Mouse (Mus musculus) heart, adult 18-20 months (tissue): ENCODE measurements around the gene Gm4881. TPM values are rescaled to one million over a fixed set of nuclear protein-coding genes. Genes with fewer than 3 reads are reported as not detected.
"Not testable (repeated sequence)": the region's sequence is repeated elsewhere in the genome, so short reads cannot be mapped to it uniquely, and the experiment has no call there.

Source experiments
- DNase-seq, 2 experiments: peaks; one replicate each; pipeline ENCODE4 v3.0.0; 2021 to 2022; ENCODE audit warnings: mixed read lengths in 1 of 2
- microRNA-seq, 2 experiments: library from miRNA; unstranded; fragments of <30 nt; microRNA quantifications; one replicate each; pipeline ENCODE4 v1.2.0; 2022
- total RNA-seq, 2 experiments: library from RNA; stranded (reverse); gene quantifications; 2 replicates each; pipeline ENCODE4 v1.2.3; 2021

Gene Gm4881
- total RNA-seq, 2 experiments from 2014 or later: not detected

DNA sequence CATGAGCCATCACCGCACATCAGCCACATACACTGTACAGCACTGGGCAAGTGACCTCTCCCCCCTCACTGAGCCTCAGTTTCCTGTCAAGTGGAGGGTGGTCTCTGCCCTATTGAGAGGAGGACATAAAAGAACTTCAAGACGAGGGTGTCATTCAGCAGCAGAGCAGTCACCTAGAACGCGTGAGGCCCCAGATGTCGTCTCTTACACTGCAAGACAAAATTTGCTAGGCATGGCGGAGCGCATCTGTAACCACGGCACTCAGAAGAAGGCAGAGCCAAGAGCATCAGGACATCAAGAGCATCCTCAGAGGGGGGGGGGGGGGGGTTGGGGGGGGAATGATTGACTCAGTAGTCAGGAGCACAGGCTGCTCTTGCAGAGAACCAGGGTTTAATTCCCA, 48.0 kb downstream of the Gm4881 start:
- no peak for DNase-seq

DNA sequence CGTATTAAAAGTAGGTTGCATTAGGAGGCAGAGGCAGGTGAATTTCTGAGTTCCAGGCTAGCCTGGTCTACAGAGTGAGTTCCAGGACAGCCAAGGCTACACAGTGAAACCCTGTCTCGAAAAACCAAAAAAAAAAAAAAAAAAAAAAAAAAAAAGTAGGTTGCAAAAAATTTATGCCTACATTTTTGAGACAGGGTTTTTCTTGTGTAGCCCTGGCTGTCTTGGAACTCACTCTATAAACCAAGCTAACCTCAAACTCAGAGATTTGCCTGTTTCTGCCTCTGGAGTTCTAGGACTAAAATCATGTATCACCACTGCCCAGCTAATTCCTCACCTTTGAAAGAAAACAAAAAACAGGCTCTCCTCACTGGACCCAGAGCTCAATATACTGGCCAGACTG, 48.5 kb downstream of the Gm4881 start:
- DNase-seq: not testable (repeated sequence)

DNA sequence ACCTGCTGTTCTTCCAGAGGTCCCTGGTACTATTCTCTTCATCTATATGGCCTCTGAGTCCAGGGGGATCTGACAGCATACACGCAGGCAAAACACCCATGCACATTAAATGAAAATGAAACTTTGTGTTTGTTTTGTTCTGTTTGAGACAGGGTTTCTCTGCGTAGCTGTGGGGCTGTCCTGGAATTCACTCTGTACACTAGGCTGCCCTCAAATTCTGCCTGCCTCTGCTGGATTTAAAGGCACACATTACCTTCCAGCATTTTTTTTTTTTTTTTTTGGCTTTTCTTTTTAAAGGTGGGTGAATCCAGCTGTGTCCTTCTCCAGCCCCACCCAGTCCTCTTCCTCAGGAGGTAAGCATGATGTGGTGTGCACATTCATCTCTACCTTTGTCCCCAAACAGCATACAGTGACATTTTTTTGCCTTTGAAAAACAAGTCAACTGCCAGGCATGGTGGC, 52.1 kb downstream of the Gm4881 start:
- no peak for DNase-seq

DNA sequence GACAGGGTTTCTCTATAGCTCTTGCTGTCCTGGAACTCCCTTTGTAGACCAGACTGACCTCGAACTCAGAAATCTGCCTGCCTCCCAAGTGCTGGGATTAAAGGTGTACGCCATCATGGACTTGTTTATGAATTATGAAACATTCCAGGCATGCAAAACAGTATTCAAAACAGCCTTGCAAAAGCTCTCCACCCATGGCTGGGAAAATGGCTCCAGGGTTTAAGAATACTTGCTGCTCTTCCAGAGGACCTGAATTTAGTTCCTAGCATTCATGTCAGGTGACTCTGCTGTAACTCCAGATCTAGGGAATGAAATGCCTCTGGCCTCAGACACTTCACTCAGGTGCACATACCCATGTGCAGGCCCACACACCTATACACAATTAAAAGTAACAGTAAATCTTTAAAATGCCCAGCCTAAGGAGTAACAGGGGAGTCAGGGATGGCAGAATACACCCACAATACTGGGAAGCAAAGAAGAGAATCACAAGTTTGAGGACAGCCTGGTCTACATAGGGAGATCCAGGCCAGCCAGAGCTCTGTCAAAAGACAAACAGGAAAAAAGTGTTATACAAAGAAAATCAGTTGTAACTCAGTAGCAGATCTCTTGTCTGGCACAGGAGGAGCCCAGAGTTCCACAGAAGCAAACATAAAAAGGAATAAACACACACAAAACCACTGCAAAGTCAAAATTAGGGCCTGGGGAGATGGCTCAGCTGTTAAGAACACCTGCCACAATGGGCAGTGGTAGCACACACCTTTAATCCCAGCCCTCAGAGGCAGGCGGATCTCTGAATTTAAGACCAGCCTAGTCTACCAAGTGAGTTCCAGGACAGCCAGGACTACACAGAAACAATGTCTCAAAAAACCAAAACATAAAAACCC, 52.8 kb downstream of the Gm4881 start:
- no peak for DNase-seq

DNA sequence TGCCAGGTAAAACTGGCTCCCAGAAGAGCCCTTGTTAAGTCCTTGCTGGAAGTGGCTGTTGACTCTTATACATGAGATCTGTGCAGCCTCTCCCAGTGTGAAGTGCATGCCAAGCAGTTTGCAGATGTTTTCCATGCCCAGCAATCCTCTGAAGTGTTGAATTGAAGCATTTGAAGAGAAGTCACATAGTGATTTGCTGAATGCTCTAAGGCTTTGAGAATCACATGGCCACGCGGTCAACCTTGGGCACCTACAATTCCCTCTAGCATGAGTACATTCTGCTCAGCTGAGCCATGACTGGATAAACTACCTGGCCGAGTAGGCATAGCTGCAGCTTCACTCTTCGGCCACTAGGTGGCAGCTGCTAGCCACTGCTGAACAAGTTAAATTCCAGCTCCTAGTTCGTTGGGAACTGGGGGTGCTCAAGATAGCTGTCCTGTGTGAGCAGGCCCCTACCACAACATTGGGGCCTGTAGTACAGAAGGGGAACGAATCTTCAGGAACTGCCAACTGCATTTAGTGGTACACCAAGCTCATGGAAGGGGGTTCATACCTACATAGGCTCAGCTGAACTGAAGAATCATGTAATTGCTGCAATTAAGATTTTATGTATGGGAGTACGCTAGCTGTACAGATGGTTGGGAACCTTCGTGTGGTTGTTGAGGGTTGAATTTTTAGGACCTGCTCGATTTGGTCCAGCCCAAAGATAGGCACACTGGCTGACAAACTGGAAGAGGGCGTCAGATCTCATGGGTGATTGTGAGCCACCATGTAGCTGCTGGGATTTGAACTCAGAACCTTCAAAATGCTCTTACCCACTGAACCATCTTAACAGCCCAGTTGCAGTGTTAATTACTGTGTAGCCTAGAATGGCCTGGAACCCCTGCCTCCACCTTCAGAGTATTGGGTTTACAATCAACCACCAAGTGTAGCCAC, 53.7 kb downstream of the Gm4881 start:
- DNase-seq: peak; percentile 75 to 84

DNA sequence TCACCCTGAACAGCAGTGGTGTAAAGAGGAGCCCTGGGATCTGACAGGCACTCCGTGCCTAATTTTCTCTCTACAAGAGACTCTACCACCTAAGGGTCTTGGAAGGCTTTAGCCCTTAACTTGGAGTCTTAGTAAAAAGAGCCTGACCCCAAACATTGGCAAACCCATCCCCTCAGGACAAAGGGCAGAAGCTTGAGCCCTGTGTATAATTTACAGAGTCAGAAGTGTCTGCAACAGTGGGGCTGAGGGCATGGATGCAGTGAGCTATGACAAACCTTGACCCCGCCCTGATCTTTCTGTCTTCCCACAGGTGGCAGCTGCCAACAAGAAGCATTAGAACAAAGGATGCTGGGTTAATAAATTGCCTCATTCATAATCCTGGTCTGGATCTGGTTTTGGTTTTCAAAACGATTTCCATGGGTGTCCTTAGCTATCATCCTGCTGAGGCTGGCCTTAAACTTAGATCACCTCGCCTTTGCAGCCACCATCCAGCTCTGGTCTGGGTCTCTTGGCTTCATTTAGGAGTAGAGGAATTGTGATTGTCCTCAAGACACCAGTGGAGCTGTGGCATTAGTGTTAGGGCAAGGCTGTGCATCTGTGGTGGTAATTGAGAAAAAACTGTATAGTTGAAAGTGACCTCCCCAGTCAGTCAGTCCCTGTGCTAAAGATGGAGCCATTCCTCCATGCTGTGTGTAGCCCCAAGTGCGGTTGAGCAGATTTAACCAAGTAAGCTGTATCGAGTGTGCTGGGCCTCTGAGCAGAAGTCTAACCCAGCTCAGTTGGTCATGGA, 54.7 kb downstream of the Gm4881 start:
- DNase-seq: no peak

DNA sequence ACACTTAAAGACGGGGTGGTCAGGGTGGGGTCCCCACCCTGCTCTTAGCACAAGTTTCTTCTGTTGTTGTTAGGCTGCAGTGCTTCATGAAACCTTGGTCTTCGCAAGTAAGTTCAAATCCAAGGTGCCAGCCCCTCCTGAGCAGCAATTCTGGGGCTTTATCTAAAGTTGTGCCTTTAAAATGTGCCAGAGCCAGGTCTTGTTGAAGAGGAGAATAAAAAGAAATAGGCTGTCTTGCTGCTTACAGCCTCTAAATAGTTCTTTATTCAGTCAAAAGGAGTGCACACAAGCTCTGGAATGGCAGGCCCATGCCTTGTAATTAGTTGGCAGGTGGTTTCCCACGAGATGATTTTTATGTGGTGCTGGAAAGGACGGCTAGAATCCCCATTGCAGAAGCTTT, 57.2 kb downstream of the Gm4881 start:
- no peak for DNase-seq

DNA sequence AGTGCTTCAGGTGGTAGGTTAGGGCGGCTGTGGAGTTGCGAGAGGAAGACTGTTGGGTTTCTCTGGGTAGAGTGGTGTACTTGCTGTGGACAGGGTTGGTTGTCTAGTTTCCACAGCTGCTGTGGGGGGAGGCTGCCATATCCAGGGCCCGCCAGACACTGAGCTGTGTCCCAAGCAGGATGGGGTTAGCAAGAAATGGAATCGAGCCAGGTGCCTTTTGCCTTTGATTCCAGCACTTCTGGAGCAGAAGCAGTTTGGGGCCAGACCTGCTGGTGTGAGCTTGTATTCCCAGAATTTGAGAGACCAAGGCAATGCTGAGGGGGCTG, 58.0 kb downstream of the Gm4881 start:
- DNase-seq: no peak

DNA sequence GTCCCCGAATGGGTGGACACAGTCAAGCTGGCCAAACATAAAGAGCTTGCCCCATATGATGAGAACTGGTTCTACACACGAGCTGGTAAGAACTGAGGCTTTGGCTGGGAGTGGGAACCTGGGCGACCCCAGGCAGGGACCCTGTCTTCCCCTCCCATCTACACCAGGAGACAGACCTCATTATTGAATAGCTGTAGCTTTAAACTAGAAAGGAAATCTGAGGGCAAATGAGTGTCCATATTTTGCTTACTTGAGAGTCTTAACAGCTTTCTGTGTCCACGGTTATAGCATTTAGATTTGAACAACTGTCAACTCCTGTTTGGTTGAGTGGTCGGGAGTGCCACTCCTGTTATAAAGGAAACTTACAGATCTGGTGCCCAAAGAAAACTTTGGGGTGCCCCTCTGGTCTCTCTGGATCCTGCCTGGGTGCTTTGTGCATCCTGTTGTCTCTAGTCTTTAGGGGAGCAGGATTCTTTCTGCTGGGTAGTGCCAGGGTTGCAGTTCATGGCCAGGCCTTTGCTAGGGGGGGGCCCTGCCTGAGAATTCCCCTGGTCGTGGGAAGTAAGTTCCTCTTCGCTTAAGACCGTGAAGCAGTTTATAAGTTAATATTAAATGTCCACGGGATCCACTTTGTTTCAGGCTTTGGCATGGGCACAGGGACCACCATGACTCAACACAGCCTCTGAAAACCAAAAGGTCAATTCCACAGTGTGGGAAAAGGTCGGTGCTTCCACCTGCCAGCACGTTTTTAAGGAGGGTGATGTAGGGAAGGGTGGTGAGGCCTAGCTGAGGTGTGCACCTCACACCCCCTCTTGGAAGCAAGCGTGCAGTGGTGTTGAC, 58.6 kb downstream of the Gm4881 start:
- DNase-seq: no peak

DNA sequence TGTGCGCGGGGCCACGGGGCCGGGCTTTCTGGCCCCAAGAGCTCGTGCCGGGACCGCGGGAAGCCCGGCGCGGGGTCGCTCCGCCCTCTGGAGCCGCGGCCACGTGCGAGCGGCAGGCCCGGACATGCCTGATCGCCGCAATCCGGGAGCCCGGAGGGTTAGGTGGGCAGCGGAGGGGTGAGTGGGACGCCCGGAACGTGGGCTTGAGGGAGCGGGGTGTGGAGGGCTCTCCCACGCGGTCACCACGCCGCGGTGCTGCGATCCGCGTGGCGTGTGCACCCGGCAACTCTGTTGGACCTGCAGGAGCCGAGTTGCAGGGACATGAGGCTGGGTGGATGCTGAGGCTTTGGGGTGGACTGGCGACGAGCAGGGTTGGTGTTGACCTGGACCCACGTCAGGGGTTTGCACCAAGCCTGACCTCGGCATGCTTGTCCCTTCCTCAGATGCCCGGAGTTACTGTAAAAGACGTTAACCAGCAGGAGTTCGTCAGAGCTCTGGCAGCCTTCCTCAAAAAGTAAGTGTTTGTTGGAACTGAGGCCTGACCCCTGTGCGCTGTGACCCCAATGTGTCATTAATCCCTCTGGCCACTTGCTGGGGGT, 59.5 kb downstream of the Gm4881 start:
- no peak for DNase-seq

DNA sequence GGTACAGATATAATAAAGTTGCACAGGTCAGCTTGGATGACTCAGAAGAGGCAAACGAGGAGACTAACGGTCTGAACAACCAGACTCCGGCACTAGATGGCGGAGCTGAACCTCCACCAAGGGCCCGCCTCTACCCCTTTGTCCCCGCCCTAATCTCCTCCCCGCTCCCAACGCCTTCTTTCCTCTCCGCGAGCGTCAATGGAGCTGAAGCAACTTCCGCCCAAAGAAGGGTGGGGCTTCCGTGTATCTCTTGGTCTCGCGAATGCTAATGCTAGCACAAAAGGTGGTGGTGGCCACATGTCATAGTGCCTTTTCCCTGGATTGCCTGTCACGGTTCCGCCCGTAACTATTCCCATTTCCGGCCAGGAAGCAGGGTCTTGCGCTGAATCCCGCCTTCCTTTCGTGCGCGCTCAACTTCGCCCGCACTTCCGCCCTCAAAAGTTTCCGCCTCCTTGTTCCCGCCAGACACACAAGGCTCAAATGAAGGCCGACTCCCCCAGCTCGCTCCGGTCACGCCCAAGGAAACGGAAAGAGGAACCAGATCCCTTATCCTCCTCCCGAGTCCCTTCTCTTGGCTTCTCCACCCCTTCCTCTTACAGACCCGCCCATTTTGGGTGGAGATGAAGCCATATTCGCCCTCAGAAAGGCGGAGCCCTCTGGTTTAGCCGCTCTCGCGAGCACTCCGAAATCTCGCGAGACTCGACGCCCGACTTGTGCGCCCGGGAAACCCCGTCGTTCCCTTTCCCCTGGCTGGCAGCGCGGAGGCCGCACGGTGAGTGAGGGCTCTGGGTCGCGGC, 60.2 kb downstream of the Gm4881 start, which contains the start of gene Rps19:
Rps19 (plus strand) TSS at position 476 of the 797 bp plus-strand sequence.
- DNase-seq: peak; percentile 99 to 100

DNA sequence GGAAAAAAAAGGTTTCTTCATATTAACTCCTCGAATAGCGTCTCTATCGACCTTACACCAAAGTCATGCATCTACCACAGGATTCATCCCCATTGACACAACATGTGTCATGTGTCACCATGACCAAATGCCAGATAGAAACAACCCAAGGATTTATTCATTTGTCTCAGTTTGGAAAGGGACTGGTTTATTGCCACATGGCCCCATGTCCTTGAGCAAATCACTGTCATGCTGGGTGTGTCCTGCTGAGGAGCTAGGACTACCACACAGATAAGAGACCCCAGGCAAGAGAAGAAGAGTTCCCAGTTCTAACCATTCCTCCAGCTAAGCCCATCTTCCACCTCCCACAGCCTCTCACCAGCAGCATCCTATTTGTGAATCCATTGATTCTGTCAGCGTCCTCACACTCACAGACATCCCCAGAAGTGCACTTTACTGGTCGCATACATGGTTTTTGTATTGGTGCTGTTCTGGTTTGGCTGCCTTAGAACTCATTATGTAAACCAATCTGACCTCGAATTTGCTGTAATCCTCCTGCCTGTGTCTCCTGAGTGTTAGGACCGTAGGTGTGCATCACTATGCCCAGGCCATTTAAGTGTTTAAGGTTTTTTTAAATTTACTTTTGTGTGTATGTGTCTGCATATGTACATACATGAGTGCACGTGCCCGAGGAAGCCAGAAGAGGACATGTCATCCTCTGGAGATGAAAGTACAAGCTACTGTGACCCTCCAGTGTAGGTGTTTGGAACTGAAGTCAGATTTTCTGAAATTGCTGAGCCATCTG, 61.7 kb downstream of the Gm4881 start:
- DNase-seq: no peak

DNA sequence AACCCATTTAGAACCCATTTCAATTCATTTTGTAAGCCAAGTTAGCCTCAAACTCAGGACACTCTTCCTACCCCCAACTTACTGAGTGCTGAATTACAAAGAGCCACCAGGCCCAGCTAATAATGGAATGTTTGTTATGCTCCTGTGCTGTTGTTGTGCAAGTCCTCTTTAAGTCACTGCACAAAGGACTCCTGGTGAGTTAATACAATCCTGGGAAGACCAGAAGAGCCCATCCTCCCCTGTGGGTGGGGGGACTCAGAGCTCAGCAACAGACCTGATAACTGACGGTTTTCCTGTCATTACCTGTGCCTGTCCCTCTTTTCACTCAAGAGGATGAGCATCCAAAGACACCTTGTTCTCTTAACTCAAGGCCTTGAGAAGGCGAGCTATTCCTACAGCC, 64.7 kb downstream of the Gm4881 start:
- no peak for DNase-seq

DNA sequence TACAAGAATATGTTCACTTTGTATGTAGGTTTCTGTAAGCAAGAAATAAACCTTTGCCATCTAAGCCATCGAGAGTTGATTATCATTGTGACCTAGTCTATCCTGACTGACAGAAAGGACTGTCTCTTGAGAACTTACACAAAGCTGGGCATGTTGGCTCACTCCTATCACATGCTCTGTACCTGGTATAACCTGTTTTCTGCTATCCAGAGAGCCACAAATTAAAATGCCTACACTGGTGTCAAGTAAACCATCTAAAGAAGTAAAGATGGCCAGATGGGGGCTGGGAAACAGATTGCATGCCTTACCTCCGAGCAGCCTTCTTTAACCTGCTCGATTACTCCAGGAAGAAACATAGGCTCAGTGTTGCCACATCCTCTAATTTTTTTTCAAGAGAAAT, 66.7 kb downstream of the Gm4881 start:
- no peak for DNase-seq

Small RNA genes lying within 50 kb of the gene (microRNA-seq; reads per million reads assigned to microRNA genes)
- gene Mir7046 (1.6 to 3.4 reads per million in 2 experiments), gene Mir7047 (0 to 0.38 reads per million in 2 experiments)

Other genes starting within 250 kb of the Gm4881 start
- gene BC049730, start 235.3 kb downstream of the Gm4881 start, total RNA-seq: not detected
- gene Gm4763, start 217.6 kb downstream of the Gm4881 start, total RNA-seq: not detected
- 1 to 10 TPM in 1 of 2 experiments, under 1 TPM in 1; 0.17 to 1.8 TPM for gene Cd177, start 184.2 kb downstream of the Gm4881 start, total RNA-seq
- gene Ceacam10, start 167.3 kb downstream of the Gm4881 start, total RNA-seq: not detected
- gene Gm9844, start 82.3 kb downstream of the Gm4881 start, total RNA-seq: not detected
- not detected for gene Lypd4, start 74.6 kb downstream of the Gm4881 start, total RNA-seq
- gene Dmrtc2, start 74.4 kb downstream of the Gm4881 start, total RNA-seq: not detected
- 100 to 1,000 TPM; 548 to 623 TPM for gene Rps19, start 60.1 kb downstream of the Gm4881 start, total RNA-seq
- 10 to 100 TPM in 1 of 2 experiments, 1 to 10 TPM in 1; 1.3 to 12.7 TPM for gene Cd79a, start 47.1 kb downstream of the Gm4881 start, total RNA-seq
- gene Arhgef1, start 41.6 kb downstream of the Gm4881 start, total RNA-seq: 10 to 100 TPM; 31.5 to 47.6 TPM
- 100 to 1,000 TPM; 337 to 347 TPM for gene Rabac1, start 28.3 kb upstream of the Gm4881 start, total RNA-seq
- 1 to 10 TPM in 1 of 2 experiments, under 1 TPM in 1; 0.77 to 1.4 TPM for gene Atp1a3, start 61.5 kb upstream of the Gm4881 start, total RNA-seq
- 1 to 10 TPM; 3.9 to 4.4 TPM for gene Grik5, start 127.9 kb upstream of the Gm4881 start, total RNA-seq
- gene Zfp574, start 128.1 kb upstream of the Gm4881 start, total RNA-seq: 1 to 10 TPM; 8.3 to 9.9 TPM
- gene Pou2f2, start 235.2 kb upstream of the Gm4881 start, total RNA-seq: 1 to 10 TPM in 1 of 2 experiments, under 1 TPM in 1; 0.25 to 1.5 TPM